Mouse (Mus musculus) erythroblast, embryonic 14.5 days (primary cell): ENCODE measurements around the gene AL732309.1. TPM values are rescaled to one million over a fixed set of nuclear protein-coding genes. Genes with fewer than 3 reads are reported as not detected.
A peak's percentile ranks its signal among the peaks of the same experiment; 100 is the strongest.

Experiments
- H3K27me3 ChIP-seq: 2 replicates; pipeline ENCODE4 v1.6.1; 2012; ENCODE audit warnings: inconsistent platforms; ENCODE audit not compliant: control insufficient read depth
- H3K36me3 ChIP-seq: 2 replicates; pipeline ENCODE4 v1.6.1; 2012; ENCODE audit warnings: mild to moderate bottlenecking, inconsistent platforms; ENCODE audit not compliant: control insufficient read depth
- H3K4me1 ChIP-seq: 2 replicates; pipeline ENCODE4 v1.6.1; 2012; ENCODE audit warnings: inconsistent platforms; ENCODE audit not compliant: control insufficient read depth
- H3K4me3 ChIP-seq: replicated peaks from 2 replicates; pipeline ENCODE3; 2012; ENCODE audit warnings: moderate library complexity, mild to moderate bottlenecking, inconsistent platforms
- H3K9me3 ChIP-seq: 2 replicates; pipeline ENCODE4 v1.6.1; 2012; ENCODE audit warnings: low read length, inconsistent platforms, mixed read lengths; ENCODE audit not compliant: control insufficient read depth
- GATA1 ChIP-seq: IDR thresholded peaks from 2 replicates; pipeline ENCODE4 v1.6.1; 2012; ENCODE audit warnings: low read length, inconsistent platforms, mixed read lengths
- TAL1 ChIP-seq: IDR thresholded peaks from 3 replicates; pipeline ENCODE4 v1.6.1; 2012; ENCODE audit warnings: low read length, inconsistent platforms, mixed read lengths
- polyA plus RNA-seq: library from polyadenylated mRNA; stranded (reverse); fragments of >175 nt; gene quantifications from 2 replicates; pipeline ENCODE4 v1.2.3, GENCODE M21; 2012

AL732309.1 gene
- polyA plus RNA-seq, 1 experiment, result 0.06 TPM

- H3K9me3 ChIP-seq, result no peaks in the 10 kb centered on the region
- H3K27me3 ChIP-seq, result peaks cover 16% of the 10 kb centered on the region
- peaks cover 17% of the 10 kb centered on the region for H3K4me1 ChIP-seq
- no peak overlapping the region for H3K4me3 ChIP-seq
- H3K36me3 ChIP-seq, result no peaks in the 10 kb centered on the region
- TF ChIP-seq TAL1, result no peak
- TF ChIP-seq GATA1, result no peak
Measured at GRCm38 (mm10) chr2:25234551-25235220, 12.0 kb downstream of the AL732309.1 start.

- peaks cover 15% of the 10 kb centered on the region for H3K4me1 ChIP-seq
- peaks cover 16% of the 10 kb centered on the region for H3K27me3 ChIP-seq
- H3K36me3 ChIP-seq, result no peaks in the 10 kb centered on the region
- no peak within 1 kb of the TSS for H3K4me3 ChIP-seq
- TF ChIP-seq TAL1, result no peak
- TF ChIP-seq GATA1, result no peak
- no peaks in the 10 kb centered on the region for H3K9me3 ChIP-seq
Measured at GRCm38 (mm10) chr2:25234050-25234449, 12.6 kb downstream of the AL732309.1 start, which contains the start of gene Slc34a3. Gene Slc34a3, minus strand, starts transcription at chr2:25234364.

GRCm38 (mm10) chr2:25233421-25233820 is 13.2 kb downstream of the AL732309.1 start:
- H3K4me1 ChIP-seq, result peaks cover 18% of the 10 kb centered on the region
- peaks cover 16% of the 10 kb centered on the region for H3K27me3 ChIP-seq
- H3K36me3 ChIP-seq, result no peaks in the 10 kb centered on the region
- H3K9me3 ChIP-seq, result no peaks in the 10 kb centered on the region
- no peak for TF ChIP-seq GATA1
- no peak for TF ChIP-seq TAL1
- H3K4me3 ChIP-seq, result no peak overlapping the region

- no peaks in the 10 kb centered on the region for H3K9me3 ChIP-seq
- peaks cover 9% of the 10 kb centered on the region for H3K27me3 ChIP-seq
- H3K36me3 ChIP-seq, result no peaks in the 10 kb centered on the region
- H3K4me3 ChIP-seq, result no peak overlapping the region
- no peak for TF ChIP-seq TAL1
- no peak for TF ChIP-seq GATA1
- H3K4me1 ChIP-seq, result peaks cover 27% of the 10 kb centered on the region
Measured at GRCm38 (mm10) chr2:25231038-25231437, 15.6 kb downstream of the AL732309.1 start.

- no peaks in the 10 kb centered on the region for H3K36me3 ChIP-seq
- H3K27me3 ChIP-seq, result peaks cover 7% of the 10 kb centered on the region
- no peak for TF ChIP-seq TAL1
- TF ChIP-seq GATA1, result no peak
- H3K9me3 ChIP-seq, result no peaks in the 10 kb centered on the region
- H3K4me3 ChIP-seq, result no peak overlapping the region
- peaks cover 30% of the 10 kb centered on the region for H3K4me1 ChIP-seq
Measured at GRCm38 (mm10) chr2:25230581-25230980, 16.1 kb downstream of the AL732309.1 start.

GRCm38 (mm10) chr2:25229582-25229981 is 17.1 kb downstream of the AL732309.1 start:
- Histone ChIP-seq H3K4me1 (peaks cover 34% of the 10 kb centered on the region), H3K9me3 (no peaks in the 10 kb centered on the region), H3K4me3 (no peak overlapping the region), H3K36me3 (no peaks in the 10 kb centered on the region), H3K27me3 (peaks cover 7% of the 10 kb centered on the region)
- TF ChIP-seq TAL1 (no peak), GATA1 (no peak)

GRCm38 (mm10) chr2:25228995-25229530 is 17.6 kb downstream of the AL732309.1 start:
- peak overlapping the region; percentile 46 for H3K4me3 ChIP-seq
- H3K9me3 ChIP-seq, result no peaks in the 10 kb centered on the region
- H3K27me3 ChIP-seq, result peaks cover 7% of the 10 kb centered on the region
- H3K4me1 ChIP-seq, result peaks cover 34% of the 10 kb centered on the region
- peaks cover 3% of the 10 kb centered on the region for H3K36me3 ChIP-seq
- TF ChIP-seq TAL1, result no peak

GRCm38 (mm10) chr2:25228431-25228889 is 18.2 kb downstream of the AL732309.1 start:
- TF ChIP-seq TAL1 (no peak), GATA1 (no peak)
- H3K36me3 ChIP-seq, result peaks cover 9% of the 10 kb centered on the region
- no peaks in the 10 kb centered on the region for H3K9me3 ChIP-seq
- peaks cover 34% of the 10 kb centered on the region for H3K4me1 ChIP-seq
- H3K27me3 ChIP-seq, result peaks cover 7% of the 10 kb centered on the region
- H3K4me3 ChIP-seq, result peak overlapping the region; percentile 46

GRCm38 (mm10) chr2:25227406-25227805 is 19.3 kb downstream of the AL732309.1 start:
- peaks cover 41% of the 10 kb centered on the region for H3K4me1 ChIP-seq
- peaks cover 19% of the 10 kb centered on the region for H3K36me3 ChIP-seq
- peaks cover 7% of the 10 kb centered on the region for H3K27me3 ChIP-seq
- no peaks in the 10 kb centered on the region for H3K9me3 ChIP-seq
- TF ChIP-seq TAL1 (no peak), GATA1 (no peak)
- no peak overlapping the region for H3K4me3 ChIP-seq

- no peak overlapping the region for H3K4me3 ChIP-seq
- H3K4me1 ChIP-seq, result peaks cover 46% of the 10 kb centered on the region
- peaks cover 7% of the 10 kb centered on the region for H3K27me3 ChIP-seq
- TF ChIP-seq TAL1 (no peak), GATA1 (no peak)
- H3K36me3 ChIP-seq, result peaks cover 25% of the 10 kb centered on the region
- no peaks in the 10 kb centered on the region for H3K9me3 ChIP-seq
Measured at GRCm38 (mm10) chr2:25226864-25227263, 19.8 kb downstream of the AL732309.1 start.
